Mouse (Mus musculus): ENCODE data around the gene Nudt9.
"Not testable (repeated sequence)": the region's sequence is repeated elsewhere in the genome, so short reads cannot be mapped to it uniquely, and the experiment has no call there.

The Nudt9 gene

GRCm38 (mm10) chr5:104046256-104047199, at the start of gene Nudt9:
Nudt9 (plus strand) TSS chr5:104046306.
- peak; percentile 89 to 94 for DNase-seq (ENCODE audit: low read depth in 1 of 2, low spot score in 2 of 2)

GRCm38 (mm10) chr5:103998739-103999138, 47.4 kb upstream of the Nudt9 start:
- DNase-seq (ENCODE audit: low read depth in 1 of 2, low spot score in 2 of 2) = no peak

GRCm38 (mm10) chr5:103999738-104000137, 46.4 kb upstream of the Nudt9 start:
- DNase-seq (ENCODE audit: low read depth in 1 of 2, low spot score in 2 of 2) = peak; percentile 18 to 62

GRCm38 (mm10) chr5:104002549-104003255, 43.4 kb upstream of the Nudt9 start:
- DNase-seq (ENCODE audit: low read depth in 1 of 2, low spot score in 2 of 2) = no peak

GRCm38 (mm10) chr5:104003256-104003931, 42.7 kb upstream of the Nudt9 start:
- DNase-seq (ENCODE audit: low read depth in 1 of 2, low spot score in 2 of 2) = no peak

GRCm38 (mm10) chr5:104003955-104004354, 42.2 kb upstream of the Nudt9 start:
- no peak for DNase-seq (ENCODE audit: low read depth in 1 of 2, low spot score in 2 of 2)

- no peak for DNase-seq (ENCODE audit: low read depth in 1 of 2, low spot score in 2 of 2)
Observed at GRCm38 (mm10) chr5:104006811-104007210, 39.3 kb upstream of the Nudt9 start.

GRCm38 (mm10) chr5:104007801-104008200, 38.3 kb upstream of the Nudt9 start:
- DNase-seq (ENCODE audit: low read depth in 1 of 2, low spot score in 2 of 2) = no peak

GRCm38 (mm10) chr5:104009421-104009820, 36.7 kb upstream of the Nudt9 start:
- DNase-seq (ENCODE audit: low read depth in 1 of 2, low spot score in 2 of 2) = no peak

GRCm38 (mm10) chr5:104010261-104010660, 35.8 kb upstream of the Nudt9 start:
- no peak for DNase-seq (ENCODE audit: low read depth in 1 of 2, low spot score in 2 of 2)

- no peak for DNase-seq (ENCODE audit: low read depth in 1 of 2, low spot score in 2 of 2)
Observed at GRCm38 (mm10) chr5:104011419-104011818, 34.7 kb upstream of the Nudt9 start.

GRCm38 (mm10) chr5:104021597-104022378, 24.3 kb upstream of the Nudt9 start, which contains the start of gene Hsd17b11:
Hsd17b11 (minus strand) TSS chr5:104021919.
- peak; percentile 28 to 53 for DNase-seq (ENCODE audit: low read depth in 1 of 2, low spot score in 2 of 2)

- DNase-seq (ENCODE audit: low read depth in 1 of 2, low spot score in 2 of 2) = no peak
Observed at GRCm38 (mm10) chr5:104022558-104022957, 23.5 kb upstream of the Nudt9 start.

- no peak for DNase-seq (ENCODE audit: low read depth in 1 of 2, low spot score in 2 of 2)
Observed at GRCm38 (mm10) chr5:104023289-104024020, 22.7 kb upstream of the Nudt9 start.

- DNase-seq (ENCODE audit: low read depth in 1 of 2, low spot score in 2 of 2) = not testable (repeated sequence)
Observed at GRCm38 (mm10) chr5:104024193-104024592, 21.9 kb upstream of the Nudt9 start.

GRCm38 (mm10) chr5:104024762-104025161, 21.3 kb upstream of the Nudt9 start:
- no peak for DNase-seq (ENCODE audit: low read depth in 1 of 2, low spot score in 2 of 2)

GRCm38 (mm10) chr5:104025245-104025854, 20.8 kb upstream of the Nudt9 start:
- DNase-seq (ENCODE audit: low read depth in 1 of 2, low spot score in 2 of 2) = no peak

GRCm38 (mm10) chr5:104032434-104033097, 13.5 kb upstream of the Nudt9 start:
- DNase-seq (ENCODE audit: low read depth in 1 of 2, low spot score in 2 of 2) = no peak

GRCm38 (mm10) chr5:104035066-104035465, 11.0 kb upstream of the Nudt9 start:
- DNase-seq (ENCODE audit: low read depth in 1 of 2, low spot score in 2 of 2) = no peak
